Mouse (Mus musculus) ES-Bruce4 (cell line): Measurements from ENCODE around the gene Rnf146. TPM values are rescaled to one million over a fixed set of nuclear protein-coding genes. Genes with fewer than 3 reads are reported as not detected.

ENCODE experiments used
- H3K27ac ChIP-seq: 2 replicates; pipeline ENCODE4 v1.5.1; 2012; ENCODE audit warnings: low read length, inconsistent platforms; ENCODE audit not compliant: insufficient read depth
- H3K27me3 ChIP-seq: 2 replicates; pipeline ENCODE4 v1.6.1; 2012; ENCODE audit warnings: mild to moderate bottlenecking, low read length, inconsistent platforms; ENCODE audit not compliant: control insufficient read depth, poor library complexity, insufficient read depth, severe bottlenecking
- H3K36me3 ChIP-seq: 2 replicates; pipeline ENCODE4 v1.6.1; 2012; ENCODE audit warnings: inconsistent platforms, mild to moderate bottlenecking, low read length, moderate library complexity; ENCODE audit not compliant: control insufficient read depth, poor library complexity, insufficient read depth, severe bottlenecking
- H3K4me1 ChIP-seq: one replicate; pipeline ENCODE4 v1.8.1; 2011; ENCODE audit warnings: low read length; ENCODE audit not compliant: control insufficient read depth, insufficient read depth
- H3K4me3 ChIP-seq: 2 replicates; pipeline ENCODE4 v1.5.1; 2011; ENCODE audit warnings: low read depth, mild to moderate bottlenecking, low read length
- H3K9ac ChIP-seq: 2 replicates; pipeline ENCODE4 v1.6.1; 2012; ENCODE audit warnings: low read depth, mild to moderate bottlenecking, inconsistent platforms; ENCODE audit not compliant: poor library complexity, severe bottlenecking
- H3K9me3 ChIP-seq: replicated peaks from 2 replicates; pipeline ENCODE4 v1.6.1; 2012; ENCODE audit warnings: mild to moderate bottlenecking, low read length, inconsistent platforms; ENCODE audit not compliant: control insufficient read depth, poor library complexity, insufficient read depth, severe bottlenecking
- CTCF ChIP-seq: IDR thresholded peaks from one replicate; pipeline ENCODE4 v1.8.1; 2011; ENCODE audit warnings: low read depth, low read length
- EP300 ChIP-seq: IDR thresholded peaks from 2 replicates; pipeline ENCODE4 v1.6.1; 2011; ENCODE audit warnings: low read depth, low read length; ENCODE audit not compliant: insufficient read depth
- POLR2A ChIP-seq: IDR thresholded peaks from one replicate; pipeline ENCODE4 v1.8.1; 2011; ENCODE audit warnings: low read length; ENCODE audit not compliant: insufficient read depth
- polyA plus RNA-seq: library from polyadenylated mRNA; stranded (reverse); fragments of >200 nt; gene quantifications from 2 replicates; pipeline ENCODE4 v1.2.4, GENCODE M21; 2011; ENCODE audit warnings: low read depth; ENCODE audit not compliant: missing spikeins, insufficient read depth, insufficient read length

The Rnf146 gene
- polyA plus RNA-seq, 1 experiment: 29.1 TPM

DNA sequence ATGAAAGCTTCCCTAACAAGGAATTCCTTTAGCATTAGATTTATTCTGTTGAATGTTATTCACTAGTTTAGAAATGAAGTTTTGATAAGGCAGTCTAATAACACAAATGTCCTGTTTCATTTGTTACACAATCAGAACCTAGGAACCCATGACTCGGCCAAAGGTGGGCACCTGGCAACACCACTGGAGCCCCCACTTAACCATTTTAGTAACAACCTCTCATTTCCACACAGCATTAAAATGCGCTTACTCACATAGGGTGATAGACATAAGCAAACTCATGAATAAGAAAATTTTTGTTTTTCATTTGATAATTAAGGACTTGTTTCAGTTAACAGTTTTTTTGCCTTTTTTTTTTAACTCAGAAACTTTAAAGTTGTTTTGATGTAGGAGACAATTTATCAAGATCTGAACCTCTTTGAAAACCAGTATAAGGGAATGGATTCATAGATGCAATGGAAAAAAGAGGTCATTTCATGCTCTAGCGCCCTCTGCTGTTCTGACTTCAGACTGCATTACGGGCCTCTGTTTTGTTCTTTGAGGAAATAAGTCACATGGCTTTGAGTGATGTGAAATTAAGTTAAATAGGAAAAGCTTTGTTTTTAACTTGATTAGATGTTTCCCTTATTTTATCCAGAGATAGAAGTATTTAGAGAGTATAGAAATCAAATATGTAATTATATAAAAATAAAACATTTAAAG, 23.7 kb downstream of the Rnf146 start:
- Histone ChIP-seq H3K9me3 (no peaks in the 10 kb centered on the region), H3K9ac (no peak overlapping the region), H3K4me1 (no peaks in the 10 kb centered on the region), H3K27ac (no peak overlapping the region), H3K27me3 (no peaks in the 10 kb centered on the region), H3K4me3 (no peak overlapping the region), H3K36me3 (no peaks in the 10 kb centered on the region)
- TF ChIP-seq CTCF (peak; percentile 16), EP300 (no peak), POLR2A (no peak)

GRCm38 (mm10) chr10:29333836-29334235, 28.4 kb downstream of the Rnf146 start:
- TF ChIP-seq EP300 (no peak), CTCF (no peak), POLR2A (no peak)
- H3K4me3 ChIP-seq: no peak overlapping the region
- H3K36me3 ChIP-seq: no peaks in the 10 kb centered on the region
- H3K27me3 ChIP-seq: no peaks in the 10 kb centered on the region
- H3K4me1 ChIP-seq: no peaks in the 10 kb centered on the region
- no peak overlapping the region for H3K9ac ChIP-seq
- no peak overlapping the region for H3K27ac ChIP-seq
- no peaks in the 10 kb centered on the region for H3K9me3 ChIP-seq

DNA sequence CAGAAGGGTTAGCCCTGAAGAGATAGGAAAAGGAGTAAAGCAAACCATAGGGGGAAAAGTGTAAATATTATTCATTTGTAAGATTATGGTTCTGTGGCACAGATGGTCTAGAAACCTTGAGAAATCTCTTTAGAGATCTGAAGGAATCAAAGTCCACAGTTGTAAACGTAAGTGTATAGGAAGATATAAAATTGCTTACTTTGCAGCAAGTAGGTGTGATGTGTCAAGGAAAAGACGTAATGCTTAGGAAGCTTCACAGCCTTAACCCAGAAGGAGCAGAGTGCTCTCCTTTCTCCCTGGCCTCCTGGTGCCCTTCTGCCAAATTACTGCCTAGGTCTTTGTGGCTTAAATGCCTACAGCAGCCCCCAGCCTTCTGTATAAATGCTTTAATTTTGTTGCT, 37.4 kb downstream of the Rnf146 start:
- H3K9me3 ChIP-seq: no peaks in the 10 kb centered on the region
- H3K27me3 ChIP-seq: no peaks in the 10 kb centered on the region

DNA sequence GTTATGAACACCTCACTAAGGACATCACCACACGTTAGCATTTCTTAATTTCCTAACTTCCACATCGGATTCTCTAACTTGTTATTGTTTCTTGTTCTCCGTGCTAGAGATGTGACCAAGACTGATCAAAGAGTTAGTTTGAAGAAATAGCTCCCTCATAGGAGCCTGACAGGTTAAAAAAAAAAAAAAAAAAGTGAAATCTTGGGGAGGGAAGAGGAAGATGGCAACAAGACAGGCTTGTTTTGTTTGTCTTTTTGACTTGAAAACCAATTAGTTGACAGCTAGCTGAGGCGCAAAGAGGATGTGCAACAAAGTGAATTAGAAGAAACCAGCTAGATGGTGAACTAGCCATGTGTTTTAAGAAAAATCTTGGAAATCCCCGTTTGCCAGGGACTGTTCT, 48.3 kb downstream of the Rnf146 start:
- Histone ChIP-seq H3K27ac (no peak overlapping the region), H3K9ac (no peak overlapping the region)

More for the DNA sequence above, 37.4 kb downstream of the Rnf146 start:
- Histone ChIP-seq H3K4me3 (no peak overlapping the region), H3K4me1 (no peaks in the 10 kb centered on the region), H3K27ac (no peak overlapping the region), H3K36me3 (no peaks in the 10 kb centered on the region), H3K9ac (no peak overlapping the region)
- no peak for TF ChIP-seq CTCF
- no peak for TF ChIP-seq POLR2A
- no peak for TF ChIP-seq EP300

DNA sequence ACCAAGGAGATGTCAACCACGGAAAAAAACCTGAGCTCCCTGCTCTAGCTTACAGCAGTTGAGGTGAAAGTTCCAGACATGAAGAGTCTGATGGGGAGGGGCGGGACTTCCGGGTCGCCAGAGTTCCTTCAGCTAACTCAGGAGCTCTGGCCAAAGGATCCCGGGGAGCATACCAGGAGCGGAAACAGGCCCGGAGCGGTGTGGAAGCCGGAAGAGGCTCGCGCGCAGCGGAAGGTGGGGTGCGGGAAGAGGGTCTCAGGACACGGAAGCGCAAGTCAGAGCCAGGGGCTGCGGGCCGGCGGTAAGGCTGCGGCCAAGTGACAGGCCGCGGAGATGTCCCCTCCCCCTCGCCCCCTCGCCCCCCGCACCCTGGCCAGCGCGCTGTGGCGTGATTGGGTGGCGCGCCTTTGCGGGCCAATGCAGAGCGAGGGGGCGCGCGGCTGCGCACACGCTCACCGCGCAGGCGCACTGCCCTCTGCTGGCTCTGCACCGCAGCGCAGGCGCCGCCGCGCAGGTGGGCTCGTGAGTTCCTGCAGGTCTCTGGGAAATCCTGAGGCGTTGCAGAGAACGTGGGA, 49.1 kb downstream of the Rnf146 start, which contains the start of gene Echdc1:
Gene Echdc1, plus strand, starts transcription at position 103 of the 575 bp plus-strand sequence.
- Histone ChIP-seq H3K9ac (peak within 1 kb of the TSS; percentile 79), H3K4me1 (no peaks in the 10 kb centered on the region), H3K36me3 (no peaks in the 10 kb centered on the region), H3K9me3 (no peaks in the 10 kb centered on the region), H3K27me3 (no peaks in the 10 kb centered on the region), H3K27ac (no peak within 1 kb of the TSS), H3K4me3 (peak within 1 kb of the TSS; percentile 91)
- 0 out of 2 replicates have a peak, but pooled peaks have one; percentile 30 for TF ChIP-seq EP300
- peak; percentile 9 for TF ChIP-seq POLR2A
- TF ChIP-seq CTCF: peak; percentile 67

More for the DNA sequence above, 48.3 kb downstream of the Rnf146 start:
- no peak for TF ChIP-seq CTCF
- Histone ChIP-seq H3K27me3 (no peaks in the 10 kb centered on the region), H3K9me3 (no peaks in the 10 kb centered on the region), H3K4me3 (no peak overlapping the region), H3K4me1 (no peaks in the 10 kb centered on the region), H3K36me3 (no peaks in the 10 kb centered on the region)
